Mouse (Mus musculus): Measurements from ENCODE around the gene Immp2l. TPM values are rescaled to one million over a fixed set of nuclear protein-coding genes. Genes with fewer than 3 reads are reported as not detected.

Gene Immp2l
- total RNA-seq, 2 experiments from 2014 or later = 28.8 to 42.1 TPM

DNA sequence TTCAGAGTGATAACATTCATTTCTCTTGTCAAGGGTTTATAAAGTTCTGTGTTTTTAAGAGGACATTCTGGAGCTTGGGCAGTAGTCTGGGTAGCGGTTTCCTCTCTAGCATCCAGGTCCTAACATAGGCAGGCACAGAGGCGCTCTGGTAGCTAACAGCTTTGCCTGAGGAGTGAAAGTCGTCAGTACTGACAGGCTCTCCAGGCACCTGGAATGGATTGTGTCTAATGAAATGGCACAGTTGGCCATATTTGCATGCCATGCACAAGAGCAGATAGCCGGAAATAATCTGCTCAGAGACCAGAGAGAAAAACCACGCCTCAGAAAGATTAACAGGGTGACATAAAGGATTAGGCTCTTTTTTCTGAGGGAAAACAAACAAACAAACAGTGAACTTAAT lies 403.6 kb downstream of the Immp2l start:
- DNase-seq = no peak

DNA sequence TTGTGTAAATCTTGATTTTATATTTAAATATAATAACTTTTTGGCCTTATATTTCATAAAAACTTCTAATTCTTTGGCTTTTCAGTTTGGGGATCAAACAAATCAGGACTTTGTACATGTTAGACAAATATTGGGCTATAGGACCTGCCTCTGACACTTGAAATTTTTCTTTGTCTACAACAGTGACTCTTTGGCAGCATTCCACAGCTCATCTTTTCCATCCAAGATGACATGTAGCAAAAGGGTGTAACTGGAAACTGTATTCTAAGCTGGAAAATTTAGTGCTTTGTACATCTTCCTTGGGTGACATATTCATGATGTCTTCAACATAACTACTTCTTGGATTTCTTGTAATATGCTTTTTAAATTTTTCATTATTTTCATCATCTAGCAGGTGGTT lies 404.9 kb downstream of the Immp2l start:
- DNase-seq = no peak

DNA sequence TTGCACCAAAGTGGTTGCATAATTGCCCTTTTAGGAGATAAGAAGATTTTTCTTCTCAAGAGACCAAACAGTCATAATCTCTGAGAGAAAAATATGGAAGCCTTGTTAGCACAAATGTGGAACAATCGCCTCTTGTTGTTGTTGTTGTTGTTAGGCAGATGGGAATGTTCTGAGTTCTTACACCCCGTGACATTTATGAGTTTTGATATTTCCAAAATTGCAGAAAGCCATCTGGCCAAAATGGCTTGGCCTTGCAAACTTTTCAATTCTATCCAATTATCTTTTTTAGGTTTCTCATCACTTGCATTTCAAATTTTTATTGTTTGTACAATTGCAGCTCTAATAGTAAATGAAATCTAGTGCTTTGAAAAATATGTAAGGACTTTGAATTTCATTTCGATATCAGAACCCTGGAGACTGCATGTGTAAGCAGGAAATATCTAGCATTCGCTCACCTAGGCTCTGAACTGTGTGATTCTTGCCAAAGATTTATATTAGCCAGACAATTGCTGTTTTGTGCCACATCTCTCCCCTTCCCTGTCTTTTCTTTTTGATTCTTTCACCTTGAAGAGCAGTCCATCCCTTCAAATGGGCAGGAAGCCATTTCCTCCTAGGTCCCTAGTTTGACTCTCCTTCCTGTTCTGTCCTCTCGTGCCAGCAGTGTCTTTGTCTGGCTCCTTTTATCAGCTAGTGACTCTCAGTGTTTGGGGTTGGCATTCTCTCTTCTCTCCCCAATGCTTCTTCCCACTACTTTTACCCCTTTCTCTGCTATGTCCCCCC lies 412.5 kb downstream of the Immp2l start:
- no peak for DNase-seq

DNA sequence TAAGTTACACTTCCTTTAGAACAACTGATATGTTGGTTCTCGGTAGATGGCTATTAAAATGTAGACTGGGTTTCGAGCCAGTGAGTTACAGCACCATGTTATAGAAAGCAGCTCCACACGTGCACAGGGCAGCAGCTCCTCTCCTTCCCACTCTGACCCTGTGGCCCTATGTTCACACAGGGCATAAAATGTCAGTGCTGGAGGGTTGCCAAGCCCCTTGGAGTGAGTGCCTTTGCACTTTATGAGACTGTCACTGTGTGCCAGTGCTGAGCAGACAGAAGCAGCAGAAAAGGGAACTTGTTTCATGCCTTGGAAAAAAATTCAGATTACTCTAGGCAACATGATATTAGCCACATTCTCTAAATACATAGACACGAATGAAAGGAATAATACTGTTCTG lies 414.6 kb downstream of the Immp2l start:
- DNase-seq = peak; percentile 56

DNA sequence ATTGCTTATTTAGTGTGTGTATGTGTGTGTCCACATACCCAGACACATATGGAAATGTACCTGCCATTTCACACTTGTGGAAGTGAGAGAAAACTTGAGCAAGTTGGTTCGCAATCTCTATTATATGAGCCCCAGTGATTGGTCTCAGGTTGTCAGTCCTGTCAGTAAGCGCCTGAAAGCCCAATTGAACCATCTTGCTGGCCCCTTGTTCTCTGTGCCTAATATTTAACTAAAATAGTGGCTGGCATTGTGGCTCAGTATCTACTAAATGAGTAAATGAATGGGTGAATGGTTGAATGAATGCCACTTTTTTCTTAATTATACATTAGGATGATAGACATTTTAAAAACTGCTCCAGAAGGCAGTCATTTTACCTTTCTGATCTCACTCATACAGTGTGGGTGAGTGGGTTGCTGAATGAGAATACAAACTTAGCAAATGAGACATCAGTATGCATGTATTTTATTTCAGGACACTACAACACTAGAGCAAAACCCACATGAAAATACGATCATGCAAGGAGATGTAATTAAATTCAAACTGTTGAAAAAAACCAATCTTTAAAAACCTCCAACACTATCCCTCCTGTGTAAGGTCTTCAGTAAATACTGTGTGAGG lies 444.6 kb downstream of the Immp2l start:
- no peak for DNase-seq

DNA sequence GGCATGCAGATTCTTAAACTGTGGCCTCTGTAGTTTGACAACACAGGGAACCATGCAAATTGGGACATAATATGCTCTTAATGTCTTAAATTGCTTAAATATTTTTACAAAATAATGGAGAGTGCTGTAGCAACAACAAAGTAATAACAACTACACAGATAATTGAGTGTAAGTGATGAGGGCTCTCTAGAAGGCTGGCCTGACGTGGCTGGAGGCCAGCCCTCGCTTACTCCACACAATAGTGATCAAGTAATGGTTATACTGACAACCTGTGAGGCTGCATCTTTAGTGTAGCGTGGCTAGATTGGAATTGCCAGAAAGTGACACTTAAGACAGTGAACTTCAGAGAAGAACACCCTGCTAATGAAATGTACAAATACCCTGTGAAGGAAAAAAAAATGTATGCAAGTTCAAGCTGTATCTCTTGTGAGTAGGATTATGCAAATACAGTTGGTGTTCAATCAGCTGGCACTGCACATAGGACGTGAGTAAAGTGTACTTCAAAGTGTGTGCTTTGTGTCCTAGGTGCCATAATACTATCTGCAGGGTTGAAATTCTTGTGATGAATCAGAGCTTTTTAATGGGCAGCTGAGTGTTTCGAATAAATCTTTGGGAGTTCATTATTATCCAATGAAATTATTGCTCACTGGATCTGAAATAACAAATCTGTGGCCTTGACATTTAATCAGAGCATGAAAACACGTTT lies 445.4 kb downstream of the Immp2l start:
- DNase-seq = no peak

DNA sequence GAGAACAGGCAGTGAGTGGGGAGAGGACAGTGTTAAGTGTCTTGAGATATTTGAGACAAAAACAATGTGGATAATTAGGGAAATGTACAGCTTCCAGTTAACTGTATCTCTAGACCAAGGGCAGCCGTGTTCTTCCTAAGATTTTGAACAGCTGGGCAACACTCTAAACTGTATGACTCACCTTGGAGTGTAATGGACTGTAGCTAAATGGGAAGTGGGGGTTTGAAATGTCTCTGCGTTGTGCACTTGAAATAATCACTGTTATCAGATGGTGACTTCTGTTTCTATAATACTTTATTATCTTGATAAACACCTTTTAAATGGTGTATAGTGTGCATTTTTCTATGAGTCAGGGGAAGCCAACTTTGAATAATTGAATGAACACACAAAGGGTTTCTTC lies 457.6 kb downstream of the Immp2l start:
- DNase-seq = no peak

DNA sequence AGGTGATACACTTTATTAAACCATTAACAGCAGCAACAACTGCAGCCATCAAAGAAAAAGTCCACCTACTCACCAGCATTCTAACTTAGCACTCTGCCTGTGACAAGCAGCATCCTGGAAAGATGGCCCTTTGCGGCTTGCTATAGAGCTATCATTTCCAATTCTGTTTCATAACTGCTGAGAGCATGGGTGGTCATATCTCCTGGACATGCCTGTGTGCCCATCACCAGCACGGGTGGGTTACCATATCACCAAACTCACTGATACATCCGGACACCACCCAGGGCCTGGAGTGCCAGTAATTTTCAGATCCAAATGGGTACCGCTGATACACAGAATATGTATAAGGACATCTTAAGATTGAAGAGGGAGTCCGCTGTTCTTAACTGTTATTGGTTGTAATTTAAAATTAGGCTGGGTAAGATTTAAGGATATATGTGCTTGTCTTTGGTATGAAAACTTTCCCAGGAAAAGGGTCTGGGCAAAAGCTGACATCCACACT lies 459.3 kb downstream of the Immp2l start:
- DNase-seq = no peak

DNA sequence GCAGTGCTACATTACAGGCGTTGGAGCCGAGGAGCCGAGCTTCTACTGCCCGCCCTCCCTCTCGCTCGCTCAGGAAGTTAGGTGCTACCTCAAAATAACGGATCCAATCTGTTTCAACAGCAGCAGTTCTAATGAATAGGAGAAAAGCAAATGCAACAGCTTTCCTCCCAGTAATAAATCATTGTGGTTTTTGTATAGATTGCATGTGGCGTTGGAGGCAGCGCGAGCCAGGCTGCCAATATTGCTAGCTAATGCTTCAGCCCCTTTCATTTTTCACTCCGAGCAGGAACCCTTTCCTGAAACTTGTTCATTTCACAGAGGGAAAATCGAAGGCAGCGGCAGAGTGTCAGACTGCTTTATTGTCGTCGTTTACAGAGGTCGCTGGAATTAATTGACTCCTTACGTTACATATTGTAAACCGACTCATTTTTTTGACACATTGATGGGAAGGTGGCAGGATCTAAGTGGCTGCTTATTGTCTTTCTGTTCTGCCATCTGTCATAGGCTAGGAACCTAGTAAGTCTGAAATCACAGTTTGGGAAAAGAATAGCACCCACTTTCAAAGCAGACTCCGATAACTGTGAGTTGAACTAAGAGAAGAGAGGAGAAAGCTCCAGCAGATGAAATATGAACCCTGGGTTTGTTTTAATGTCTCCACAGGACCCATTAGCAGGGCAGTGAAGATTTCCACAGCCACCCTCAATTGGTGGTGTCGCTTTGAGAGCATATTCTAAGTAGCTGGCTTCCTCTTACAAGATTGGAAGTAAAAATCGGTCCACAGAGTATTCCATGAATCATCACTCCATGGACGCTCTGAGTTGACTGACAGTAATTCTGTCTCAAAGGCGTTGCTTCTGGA lies 459.9 kb downstream of the Immp2l start:
- DNase-seq = peak; percentile 30

DNA sequence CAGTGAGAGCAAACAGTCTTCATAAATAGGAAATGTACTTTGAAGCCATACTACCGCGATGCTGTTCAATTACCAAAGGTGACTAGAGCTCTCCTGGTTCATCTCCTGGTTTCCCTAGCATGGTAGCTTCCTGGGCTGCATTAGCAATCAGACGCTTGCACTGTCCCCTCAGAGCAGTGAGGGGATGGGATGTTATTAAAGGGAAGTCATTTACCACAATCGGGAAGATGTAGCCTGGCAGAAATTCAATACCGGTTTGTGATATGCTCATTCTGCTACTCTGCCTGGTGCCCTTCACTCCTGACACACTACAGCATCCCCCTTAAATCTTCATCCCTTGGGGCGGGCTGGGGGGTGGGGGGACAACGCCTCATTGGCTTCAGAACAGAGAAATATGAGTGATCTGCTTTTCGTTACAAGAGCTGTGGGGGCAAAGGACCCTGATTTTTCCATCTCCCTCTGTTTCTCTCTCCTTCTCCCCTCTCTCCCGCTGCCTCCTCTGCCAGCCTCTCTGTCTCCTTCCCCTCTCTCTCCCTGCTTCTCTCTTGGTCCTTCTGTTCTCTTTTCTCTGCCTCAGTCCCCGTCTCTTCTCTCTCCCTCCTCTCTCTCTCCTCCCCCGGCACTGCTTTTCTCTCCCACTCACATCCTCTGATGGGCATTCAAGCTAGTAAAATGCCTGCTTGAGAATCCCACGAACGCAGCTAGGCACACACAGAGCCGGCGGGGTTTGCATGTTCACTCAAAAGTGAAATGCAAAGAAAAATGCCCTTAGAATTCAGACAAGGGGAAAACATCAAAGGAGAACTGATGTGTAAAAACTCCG lies 461.0 kb downstream of the Immp2l start:
- peak; percentile 15 for DNase-seq

DNA sequence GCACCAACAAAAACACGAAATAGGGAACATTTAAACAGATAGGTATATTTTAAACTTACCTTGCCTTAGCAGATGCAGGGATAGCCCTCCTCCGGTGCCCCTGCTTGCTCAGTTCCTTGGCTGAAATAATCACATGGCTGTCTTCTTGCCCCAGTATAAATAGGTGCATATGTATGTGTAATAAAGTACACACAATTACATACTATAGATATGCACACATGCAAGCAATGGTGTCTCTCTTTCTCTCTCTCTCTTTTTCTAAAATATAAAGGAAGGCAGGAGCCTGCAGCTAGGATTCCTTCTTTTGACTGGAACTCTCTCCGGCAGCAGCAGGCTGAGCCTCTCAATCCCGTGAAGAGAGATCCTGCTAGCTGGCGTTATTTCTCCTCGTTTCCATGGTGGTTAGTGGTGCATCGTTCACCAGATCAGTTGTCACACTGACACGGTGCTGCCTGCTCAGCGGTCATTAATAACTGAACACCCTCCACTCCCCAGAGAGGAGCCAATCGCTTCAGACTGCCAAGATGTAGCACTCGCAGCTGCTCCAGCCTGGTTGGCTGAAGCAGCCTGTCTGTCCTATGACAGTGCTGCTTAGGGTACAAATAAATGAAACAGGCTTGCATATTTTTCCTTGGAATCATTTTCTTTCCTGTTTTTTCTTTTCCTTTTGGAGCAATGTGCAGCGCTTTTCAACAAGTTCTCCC lies 461.8 kb downstream of the Immp2l start:
- DNase-seq = peak; percentile 78

DNA sequence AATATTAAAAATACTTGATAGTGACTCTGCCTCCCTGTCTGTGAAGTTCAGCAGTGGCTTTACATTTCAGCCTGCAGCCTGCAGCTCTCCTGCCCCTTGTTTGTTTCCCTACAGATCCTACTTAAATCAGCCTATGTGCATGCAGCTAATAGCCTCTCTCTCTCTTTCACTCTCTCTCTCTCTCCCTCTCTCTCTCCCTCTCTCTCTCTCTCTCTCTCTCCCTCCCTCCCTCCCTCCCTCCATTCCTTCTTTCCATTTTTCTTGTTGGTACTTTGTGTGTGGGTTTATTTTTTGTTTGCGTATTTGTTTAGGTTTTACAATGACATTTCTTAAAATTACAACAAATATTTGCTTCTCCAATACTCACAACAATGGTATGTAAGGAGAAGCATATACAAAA lies 462.4 kb downstream of the Immp2l start, which contains the start of gene Lrrn3:
TSS of gene Lrrn3 (minus strand) at position 101 of the 400 bp plus-strand sequence.
- no peak for DNase-seq

DNA sequence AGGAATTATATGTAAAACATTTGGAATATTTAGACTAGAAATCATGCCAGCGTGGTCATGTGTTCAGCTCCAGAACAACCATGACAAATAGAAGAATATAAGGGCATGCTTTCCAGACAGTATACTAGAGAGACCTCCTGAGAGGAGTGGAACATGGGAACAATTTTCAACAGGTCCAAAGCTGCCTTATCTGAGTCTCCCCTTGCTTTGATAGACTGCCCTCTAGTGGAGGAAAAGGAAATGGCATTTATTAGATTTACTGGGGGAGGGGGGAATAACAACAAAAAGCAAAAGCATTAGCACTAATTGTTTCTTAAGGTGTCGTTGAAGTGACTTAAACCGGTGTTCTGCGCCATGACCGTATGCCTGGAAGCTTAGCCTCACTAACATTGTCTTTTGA lies 463.1 kb downstream of the Immp2l start:
- peak; percentile 39 for DNase-seq

DNA sequence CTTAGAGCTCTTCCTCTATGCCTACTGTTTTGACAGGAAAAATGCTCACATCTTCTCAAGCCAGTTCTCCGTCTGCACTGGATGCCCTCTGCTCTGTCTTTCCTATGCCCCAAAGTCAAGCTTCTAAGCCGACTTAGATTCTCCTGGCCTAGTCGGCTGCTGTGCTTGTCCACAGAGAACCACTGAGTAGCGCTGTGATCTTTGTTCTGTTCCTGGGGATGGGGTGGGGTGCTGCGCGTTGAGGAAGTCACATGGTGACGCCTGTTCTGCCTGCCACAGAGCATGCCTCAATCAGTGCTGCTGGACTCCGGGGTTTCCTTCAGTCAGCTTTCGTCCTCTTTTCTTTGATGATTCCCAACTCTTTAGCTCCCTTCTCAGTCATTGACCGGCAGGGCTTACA lies 470.7 kb downstream of the Immp2l start:
- peak; percentile 15 for DNase-seq

DNA sequence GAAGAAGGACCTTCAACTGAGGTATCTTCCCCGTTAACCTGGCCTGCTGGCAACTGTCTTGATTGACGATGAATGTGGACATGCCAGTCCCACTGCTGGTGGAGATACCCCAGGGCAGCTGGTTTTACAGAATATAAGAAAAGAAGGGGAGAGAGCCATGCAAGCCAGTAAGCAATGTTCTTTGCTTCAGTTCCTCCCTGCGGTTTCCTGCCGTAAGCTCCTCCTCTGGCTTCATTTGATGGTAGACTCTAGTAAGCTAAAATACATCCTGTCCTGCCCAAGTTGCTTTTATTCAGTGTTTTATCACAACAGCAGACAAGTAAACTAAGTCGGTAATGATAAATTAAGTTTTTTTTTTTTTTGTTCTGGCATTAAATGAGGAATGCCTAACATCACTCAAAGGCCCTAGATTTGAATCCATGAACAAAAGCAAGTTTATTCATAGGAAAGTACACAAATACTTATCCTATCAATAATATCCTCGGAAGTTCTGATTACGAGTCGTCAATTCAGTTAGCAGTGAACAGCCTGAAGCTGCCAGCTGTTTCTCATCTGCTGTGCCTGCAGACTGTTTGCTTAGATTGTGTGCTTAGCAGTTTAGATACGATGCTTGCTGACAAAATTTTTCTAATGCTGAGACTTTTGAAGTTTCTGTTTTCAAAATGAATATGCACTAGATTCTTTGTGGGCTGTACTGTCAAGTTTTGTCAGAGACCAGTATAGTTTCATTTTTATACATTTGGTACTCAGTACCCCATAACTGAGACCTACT lies 476.3 kb downstream of the Immp2l start:
- DNase-seq = no peak

DNA sequence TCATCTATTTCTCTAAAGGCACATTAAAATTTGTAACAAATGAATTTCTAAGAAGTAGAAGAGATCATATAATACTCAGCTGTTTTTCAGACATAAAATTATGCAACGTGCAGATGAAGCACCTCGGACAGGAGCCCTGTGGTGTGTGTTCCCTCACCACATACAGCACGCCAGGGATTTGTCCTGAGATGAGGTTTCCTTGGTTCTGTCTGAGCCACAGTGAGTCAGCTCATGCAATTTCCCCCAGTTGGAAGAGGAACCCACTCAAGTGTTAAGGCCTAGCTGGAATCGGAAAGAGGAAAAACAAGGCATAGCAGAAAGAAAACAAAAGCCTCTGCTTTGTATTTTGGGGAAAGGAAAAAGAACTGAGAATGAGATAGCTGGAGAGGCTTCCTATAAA lies 484.7 kb downstream of the Immp2l start:
- DNase-seq = no peak

DNA sequence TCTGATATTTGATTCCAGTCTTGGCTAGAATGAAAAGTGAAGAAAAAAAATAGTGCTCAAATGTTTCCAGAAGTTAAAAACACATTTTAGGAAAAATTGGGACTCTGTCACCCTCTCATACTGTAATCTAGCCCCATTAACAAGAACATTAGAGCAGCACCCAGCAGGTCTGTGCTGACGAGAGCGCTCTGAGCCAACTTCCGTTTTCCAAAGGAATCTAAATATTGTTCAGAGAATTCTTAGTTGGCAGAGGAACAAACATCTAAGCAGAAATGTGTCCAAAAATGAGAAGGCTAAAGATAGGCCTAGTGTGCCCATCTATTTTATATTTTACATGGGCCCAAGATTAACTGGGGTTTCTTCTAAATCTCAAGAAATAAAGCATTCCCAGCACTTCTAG lies 486.7 kb downstream of the Immp2l start:
- DNase-seq = no peak

DNA sequence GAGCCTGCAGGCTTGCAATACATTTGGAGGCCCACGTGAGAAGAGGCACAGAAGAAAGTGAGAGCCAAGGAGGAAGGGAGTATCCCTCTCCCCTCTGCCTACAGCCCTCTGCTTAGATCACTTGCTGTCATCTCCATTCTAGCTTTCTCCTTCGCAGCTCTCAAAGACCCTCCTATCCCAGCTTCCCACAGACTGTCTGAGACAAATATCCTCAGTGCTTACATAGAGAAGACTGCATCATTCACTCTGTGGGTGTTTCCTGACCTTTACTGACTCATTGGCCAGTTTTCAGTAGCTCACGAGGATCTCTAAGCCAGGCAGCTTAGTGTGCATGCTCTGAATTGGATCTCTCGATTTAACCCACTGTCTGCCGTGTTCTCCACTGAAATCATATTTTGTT lies 495.0 kb downstream of the Immp2l start:
- DNase-seq = peak; percentile 18

DNA sequence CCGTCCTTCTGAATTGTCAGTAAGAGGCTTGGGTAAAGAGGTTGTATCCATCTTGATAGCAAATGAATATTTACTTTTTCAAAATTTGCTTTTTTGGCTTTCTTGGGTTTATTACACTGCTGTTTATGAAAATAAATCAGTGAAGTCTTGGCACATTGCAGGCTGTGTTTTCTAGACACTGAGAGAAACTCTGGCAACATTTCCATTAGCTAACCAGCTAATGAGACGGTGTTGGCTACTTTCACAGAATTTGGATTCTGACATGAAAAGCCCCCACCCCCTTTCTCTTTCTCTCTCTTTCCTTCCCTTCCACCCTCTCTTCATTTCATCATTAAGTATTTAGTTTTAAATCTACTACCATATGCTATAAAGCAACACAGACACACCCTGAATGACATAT lies 496.4 kb downstream of the Immp2l start:
- no peak for DNase-seq

DNA sequence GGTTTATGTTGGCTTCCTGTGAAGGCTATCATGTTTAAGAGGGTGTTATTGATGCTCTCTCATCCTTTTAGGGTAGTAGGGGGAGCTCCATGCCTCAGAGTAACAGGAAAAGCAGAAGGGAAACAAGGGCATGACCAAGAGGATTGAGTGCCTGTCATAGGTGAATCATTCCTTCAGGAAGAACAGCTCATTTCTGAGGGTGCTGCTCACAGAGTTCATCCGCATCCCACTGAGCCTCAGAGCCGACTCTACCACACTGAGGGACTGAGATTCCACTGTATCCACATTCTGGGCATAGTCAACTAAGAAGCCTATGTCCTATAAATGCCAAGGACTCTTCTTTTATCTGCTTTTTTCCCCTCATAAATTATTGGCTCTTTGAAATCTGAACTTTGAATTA lies 497.8 kb downstream of the Immp2l start:
- peak; percentile 31 for DNase-seq

Measured in adrenal gland, postnatal 10 days (tissue).